Mouse (Mus musculus): Measurements from ENCODE around the gene Zfyve28. TPM values are rescaled to one million over a fixed set of nuclear protein-coding genes. Genes with fewer than 3 reads are reported as not detected.

Zfyve28 gene
- total and polyA plus RNA-seq, 3 experiments: 0.65 to 1.3 (median 0.75) TPM

DNA sequence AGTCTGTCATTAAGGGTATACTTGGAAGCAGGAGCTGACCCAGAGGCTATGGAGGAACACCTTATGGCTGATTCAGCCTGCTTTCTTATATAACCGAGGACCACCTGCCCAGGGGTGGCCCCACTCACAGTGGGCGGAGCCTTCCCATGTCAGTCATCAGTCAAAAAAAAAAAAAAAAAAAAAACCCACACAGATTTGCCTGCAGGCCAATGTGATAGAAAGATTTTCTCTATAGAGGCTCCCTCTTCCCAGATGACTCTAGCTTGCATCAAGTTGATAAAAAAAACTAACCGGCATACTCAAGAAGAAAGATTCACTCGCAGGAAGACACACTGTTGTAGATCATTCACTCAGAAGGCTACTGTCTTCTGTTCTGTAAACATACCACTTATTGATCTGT lies 68.2 kb downstream of the Zfyve28 start:
- no peaks in the 10 kb centered on the region for H3K4me1 ChIP-seq (ENCODE audit: control insufficient read depth, insufficient read depth, low read length)
- DNase-seq: no peak
- H3K27me3 ChIP-seq (ENCODE audit: control insufficient read depth, insufficient read depth, low read length): no peaks in the 10 kb centered on the region
- WGBS: 79% methylated on average over 4 of the region's 4 CpGs
- no peak overlapping the region for H3K4me3 ChIP-seq
- no peaks in the 10 kb centered on the region for H3K79me2 ChIP-seq (replicated peaks; ENCODE audit: control insufficient read depth, insufficient read depth, low read length)
- no peak overlapping the region for H3K27ac ChIP-seq
- no peak for TF ChIP-seq POLR2A (IDR thresholded peaks at IDR 0.05; ENCODE audit: insufficient read depth, low read depth, low read length)
- TF ChIP-seq CTCF (IDR thresholded peaks at IDR 0.05): no peak
- TF ChIP-seq EP300 (IDR thresholded peaks at IDR 0.05; ENCODE audit: insufficient read depth, low read depth, low read length): no peak
- intact Hi-C loops (cut with DNase I): no loop called here
- H3K9ac ChIP-seq (ENCODE audit: low read depth, low read length): no peak overlapping the region
- no peaks in the 10 kb centered on the region for H3K36me3 ChIP-seq (ENCODE audit: control insufficient read depth, insufficient read depth, low read length)

DNA sequence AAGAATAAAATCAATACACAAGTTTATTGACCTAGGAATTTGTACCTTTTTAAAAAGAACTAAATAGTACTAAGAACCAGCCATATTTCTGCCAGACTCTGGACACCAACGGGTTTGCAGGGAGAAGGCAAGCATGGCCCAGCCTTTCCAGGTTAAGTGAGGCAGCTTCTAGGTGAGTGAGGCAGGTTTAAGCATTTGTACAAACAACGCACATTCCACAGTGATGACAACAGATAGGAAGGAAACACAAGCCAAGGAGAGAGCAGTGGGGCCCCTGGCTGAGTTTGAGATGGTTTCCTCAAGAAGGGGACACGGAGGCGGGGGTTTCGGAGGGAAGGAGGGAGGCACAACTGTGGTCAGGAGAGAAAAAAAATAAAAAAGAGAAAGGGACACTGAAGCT lies 69.6 kb downstream of the Zfyve28 start:
- Histone ChIP-seq H3K4me3 (no peak overlapping the region), H3K9ac (ENCODE audit: low read depth, low read length) (no peak overlapping the region), H3K4me1 (ENCODE audit: control insufficient read depth, insufficient read depth, low read length) (no peaks in the 10 kb centered on the region), H3K27ac (no peak overlapping the region), H3K79me2 (replicated peaks; ENCODE audit: control insufficient read depth, insufficient read depth, low read length) (no peaks in the 10 kb centered on the region), H3K36me3 (ENCODE audit: control insufficient read depth, insufficient read depth, low read length) (no peaks in the 10 kb centered on the region), H3K27me3 (ENCODE audit: control insufficient read depth, insufficient read depth, low read length) (no peaks in the 10 kb centered on the region)
- intact Hi-C loops (cut with DNase I): no loop called here
- no peak for DNase-seq
- no peak for TF ChIP-seq EP300 (IDR thresholded peaks at IDR 0.05; ENCODE audit: insufficient read depth, low read depth, low read length)
- no peak for TF ChIP-seq CTCF (IDR thresholded peaks at IDR 0.05)
- TF ChIP-seq POLR2A (IDR thresholded peaks at IDR 0.05; ENCODE audit: insufficient read depth, low read depth, low read length): no peak
- 64% methylated on average over 5 of the region's 5 CpGs for WGBS

DNA sequence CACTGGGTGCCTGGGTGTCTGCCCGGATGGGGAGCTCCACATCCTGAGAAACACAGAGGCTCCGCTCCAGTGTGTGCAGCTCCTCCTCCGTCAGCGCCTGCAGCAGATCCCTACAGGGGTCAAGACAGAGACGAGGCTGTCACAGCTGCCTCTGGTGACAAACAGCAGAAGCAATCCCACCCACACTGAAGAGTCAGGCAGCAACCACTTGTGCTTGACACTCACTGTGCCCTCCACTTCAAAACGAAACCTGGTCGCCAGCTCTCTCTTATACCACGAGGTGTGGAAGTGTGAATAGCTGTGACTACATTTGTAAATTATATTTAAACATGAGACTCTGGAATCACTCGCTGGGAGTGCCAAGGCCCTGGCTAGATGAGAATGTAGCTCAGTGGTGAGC lies 70.5 kb downstream of the Zfyve28 start:
- TF ChIP-seq CTCF (IDR thresholded peaks at IDR 0.05): no peak
- TF ChIP-seq POLR2A (IDR thresholded peaks at IDR 0.05; ENCODE audit: insufficient read depth, low read depth, low read length): no peak
- TF ChIP-seq EP300 (IDR thresholded peaks at IDR 0.05; ENCODE audit: insufficient read depth, low read depth, low read length): 0 out of 2 replicates have a peak, but pooled peaks have one; percentile 30
- intact Hi-C loops (cut with DNase I): no loop called here
- DNase-seq: no peak
- 35% methylated on average over 9 of the region's 9 CpGs for WGBS
- H3K79me2 ChIP-seq (replicated peaks; ENCODE audit: control insufficient read depth, insufficient read depth, low read length): no peaks in the 10 kb centered on the region
- H3K36me3 ChIP-seq (ENCODE audit: control insufficient read depth, insufficient read depth, low read length): no peaks in the 10 kb centered on the region
- H3K4me1 ChIP-seq (ENCODE audit: control insufficient read depth, insufficient read depth, low read length): no peaks in the 10 kb centered on the region
- no peaks in the 10 kb centered on the region for H3K27me3 ChIP-seq (ENCODE audit: control insufficient read depth, insufficient read depth, low read length)
- no peak overlapping the region for H3K4me3 ChIP-seq
- no peak overlapping the region for H3K27ac ChIP-seq
- no peak overlapping the region for H3K9ac ChIP-seq (ENCODE audit: low read depth, low read length)

DNA sequence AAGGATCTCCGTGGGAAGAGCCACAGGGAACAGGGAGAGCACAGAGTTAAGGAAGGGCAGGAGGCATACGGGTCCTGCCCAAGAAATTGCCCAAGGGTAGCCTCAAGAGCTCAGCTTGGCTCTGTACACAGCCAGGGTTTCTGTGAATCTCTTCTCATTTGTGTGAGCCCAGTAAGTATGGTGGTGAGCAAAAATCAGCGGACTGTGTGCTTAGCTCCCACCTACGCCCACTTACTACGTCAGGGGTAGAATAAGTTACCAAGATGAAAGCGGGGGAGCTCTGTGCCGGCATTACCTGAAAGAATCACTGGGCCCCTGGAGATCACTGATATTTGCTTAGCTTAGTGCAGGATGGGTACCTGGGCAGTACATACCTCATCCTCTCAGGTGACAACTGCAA lies 72.2 kb downstream of the Zfyve28 start:
- no peak overlapping the region for H3K27ac ChIP-seq
- no peaks in the 10 kb centered on the region for H3K79me2 ChIP-seq (replicated peaks; ENCODE audit: control insufficient read depth, insufficient read depth, low read length)
- H3K27me3 ChIP-seq (ENCODE audit: control insufficient read depth, insufficient read depth, low read length): no peaks in the 10 kb centered on the region
- intact Hi-C loops (cut with DNase I): no loop called here
- no peaks in the 10 kb centered on the region for H3K36me3 ChIP-seq (ENCODE audit: control insufficient read depth, insufficient read depth, low read length)
- WGBS: 86% methylated on average over 7 of the region's 7 CpGs
- H3K9ac ChIP-seq (ENCODE audit: low read depth, low read length): no peak overlapping the region
- H3K4me1 ChIP-seq (ENCODE audit: control insufficient read depth, insufficient read depth, low read length): no peaks in the 10 kb centered on the region
- H3K4me3 ChIP-seq: no peak overlapping the region
- DNase-seq: no peak
- TF ChIP-seq POLR2A (IDR thresholded peaks at IDR 0.05; ENCODE audit: insufficient read depth, low read depth, low read length): no peak
- TF ChIP-seq CTCF (IDR thresholded peaks at IDR 0.05): no peak
- no peak for TF ChIP-seq EP300 (IDR thresholded peaks at IDR 0.05; ENCODE audit: insufficient read depth, low read depth, low read length)

DNA sequence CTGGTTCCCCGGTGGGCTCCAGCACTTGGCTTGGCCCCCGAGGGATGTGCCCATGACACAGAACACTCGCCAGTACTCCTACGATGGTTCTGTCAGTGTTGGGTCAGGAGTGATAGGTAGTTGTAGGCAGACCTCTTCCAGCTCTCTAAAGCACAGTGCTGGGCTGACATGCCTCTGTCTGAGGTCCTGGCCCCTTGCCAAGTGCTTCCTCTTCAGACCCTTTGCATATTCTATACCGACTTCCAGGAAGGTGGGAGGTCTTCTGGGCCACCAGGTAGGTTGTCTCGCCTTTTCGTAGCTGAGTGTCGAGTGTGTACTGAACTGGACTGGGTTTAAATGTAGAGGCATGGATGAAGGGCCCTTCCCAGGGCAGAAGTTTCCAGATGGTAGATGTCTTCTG lies 74.6 kb downstream of the Zfyve28 start:
- WGBS: 51% methylated on average over 8 of the region's 8 CpGs
- Histone ChIP-seq H3K79me2 (replicated peaks; ENCODE audit: control insufficient read depth, insufficient read depth, low read length) (no peaks in the 10 kb centered on the region), H3K9ac (ENCODE audit: low read depth, low read length) (no peak overlapping the region), H3K4me1 (ENCODE audit: control insufficient read depth, insufficient read depth, low read length) (no peaks in the 10 kb centered on the region), H3K36me3 (ENCODE audit: control insufficient read depth, insufficient read depth, low read length) (no peaks in the 10 kb centered on the region), H3K27me3 (ENCODE audit: control insufficient read depth, insufficient read depth, low read length) (no peaks in the 10 kb centered on the region), H3K4me3 (no peak overlapping the region), H3K27ac (no peak overlapping the region)
- no peak for DNase-seq
- intact Hi-C loops (cut with DNase I): loop anchor here (5.0 kb wide), 1 partner anchor 429 kb away; no protein-coding TSS in a partner anchor
- TF ChIP-seq CTCF (IDR thresholded peaks at IDR 0.05): no peak
- TF ChIP-seq POLR2A (IDR thresholded peaks at IDR 0.05; ENCODE audit: insufficient read depth, low read depth, low read length): no peak
- TF ChIP-seq EP300 (IDR thresholded peaks at IDR 0.05; ENCODE audit: insufficient read depth, low read depth, low read length): no peak

DNA sequence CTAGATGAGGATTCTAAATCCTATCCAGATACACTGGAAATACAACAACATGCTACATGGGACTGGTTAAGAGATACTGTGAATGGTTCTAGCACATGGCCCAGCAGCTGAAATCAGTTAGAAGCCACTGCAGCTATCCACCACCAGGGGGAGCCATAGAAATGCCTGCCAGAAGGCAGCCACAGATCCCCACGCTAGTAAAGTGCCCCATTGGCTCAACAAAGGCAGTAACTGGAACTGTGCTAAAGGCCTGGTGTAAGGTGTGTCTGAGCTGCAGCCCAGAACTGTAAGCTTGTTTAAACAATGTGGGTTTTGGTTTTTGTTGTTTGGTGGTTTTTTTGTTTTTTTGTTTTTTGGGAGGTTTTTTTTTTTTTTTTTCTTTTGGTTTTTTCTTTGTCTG lies 78.0 kb downstream of the Zfyve28 start:
- no peaks in the 10 kb centered on the region for H3K36me3 ChIP-seq (ENCODE audit: control insufficient read depth, insufficient read depth, low read length)
- no peaks in the 10 kb centered on the region for H3K27me3 ChIP-seq (ENCODE audit: control insufficient read depth, insufficient read depth, low read length)
- intact Hi-C loops (cut with DNase I): loop anchor here (1.0 to 5.0 kb wide), 2 partner anchors 45 to 432 kb away; no protein-coding TSS in a partner anchor
- peak; percentile 97; the same call in 1 of the 2 replicates for TF ChIP-seq CTCF (IDR thresholded peaks at IDR 0.05)
- peak; percentile 81 for TF ChIP-seq EP300 (IDR thresholded peaks at IDR 0.05; ENCODE audit: insufficient read depth, low read depth, low read length)
- TF ChIP-seq POLR2A (IDR thresholded peaks at IDR 0.05; ENCODE audit: insufficient read depth, low read depth, low read length): no peak
- no peak overlapping the region for H3K9ac ChIP-seq (ENCODE audit: low read depth, low read length)
- H3K79me2 ChIP-seq (replicated peaks; ENCODE audit: control insufficient read depth, insufficient read depth, low read length): no peaks in the 10 kb centered on the region
- peak; percentile 70 to 76 for DNase-seq
- H3K27ac ChIP-seq: no peak overlapping the region
- H3K4me1 ChIP-seq (ENCODE audit: control insufficient read depth, insufficient read depth, low read length): peaks cover 4% of the 10 kb centered on the region
- H3K4me3 ChIP-seq: no peak overlapping the region
- 0% methylated on average over 1 of the region's 1 CpGs for WGBS
